Mouse (Mus musculus): ENCODE data around the gene Foxp4.
A peak's percentile ranks its signal among the peaks of the same experiment; 100 is the strongest.
"Not testable (repeated sequence)": the region's sequence is repeated elsewhere in the genome, so short reads cannot be mapped to it uniquely, and the experiment has no call there.

Foxp4 gene

GRCm38 (mm10) chr17:47854908-47855307 lies 69.5 kb downstream of the Foxp4 start:
- DNase-seq (ENCODE audit: extremely low spot score, low spot score) = no peak

GRCm38 (mm10) chr17:47853760-47854159 lies 70.7 kb downstream of the Foxp4 start:
- no peak for DNase-seq (ENCODE audit: extremely low spot score, low spot score)

GRCm38 (mm10) chr17:47853336-47853735 lies 71.1 kb downstream of the Foxp4 start:
- DNase-seq (ENCODE audit: extremely low spot score, low spot score) = no peak

GRCm38 (mm10) chr17:47851798-47852360 lies 72.6 kb downstream of the Foxp4 start:
- DNase-seq (ENCODE audit: extremely low spot score, low spot score) = not testable (repeated sequence)

GRCm38 (mm10) chr17:47850639-47851314 lies 73.7 kb downstream of the Foxp4 start:
- DNase-seq (ENCODE audit: extremely low spot score, low spot score) = no peak

- no peak for DNase-seq (ENCODE audit: extremely low spot score, low spot score)
These were observed 74.4 kb downstream of the Foxp4 start for GRCm38 (mm10) chr17:47850035-47850434.

- no peak for DNase-seq (ENCODE audit: extremely low spot score, low spot score)
These were observed 76.5 kb downstream of the Foxp4 start for GRCm38 (mm10) chr17:47847985-47848384.

- no peak for DNase-seq (ENCODE audit: extremely low spot score, low spot score)
These were observed 78.8 kb downstream of the Foxp4 start for GRCm38 (mm10) chr17:47845609-47846008.

- no peak for DNase-seq (ENCODE audit: extremely low spot score, low spot score)
These were observed 81.0 kb downstream of the Foxp4 start for GRCm38 (mm10) chr17:47843465-47843864.

- DNase-seq (ENCODE audit: extremely low spot score, low spot score) = no peak
These were observed 82.4 kb downstream of the Foxp4 start for GRCm38 (mm10) chr17:47841931-47842623.

GRCm38 (mm10) chr17:47841521-47841920 lies 82.9 kb downstream of the Foxp4 start:
- DNase-seq (ENCODE audit: extremely low spot score, low spot score) = no peak

GRCm38 (mm10) chr17:47837808-47838207 lies 86.6 kb downstream of the Foxp4 start:
- DNase-seq (ENCODE audit: extremely low spot score, low spot score) = no peak

- no peak for DNase-seq (ENCODE audit: extremely low spot score, low spot score)
These were observed 90.0 kb downstream of the Foxp4 start, which contains the start of gene Mdfi for GRCm38 (mm10) chr17:47834482-47834767. TSS of gene Mdfi (minus strand) at chr17:47834691.

- peak; percentile 76 for DNase-seq (ENCODE audit: extremely low spot score, low spot score)
These were observed 90.6 kb downstream of the Foxp4 start for GRCm38 (mm10) chr17:47833628-47834481.

- no peak for DNase-seq (ENCODE audit: extremely low spot score, low spot score)
These were observed 91.3 kb downstream of the Foxp4 start for GRCm38 (mm10) chr17:47833029-47833627.

- peak; percentile 56 for DNase-seq (ENCODE audit: extremely low spot score, low spot score)
These were observed 91.9 kb downstream of the Foxp4 start for GRCm38 (mm10) chr17:47832501-47833028.

GRCm38 (mm10) chr17:47831772-47832171 lies 92.7 kb downstream of the Foxp4 start:
- DNase-seq (ENCODE audit: extremely low spot score, low spot score) = no peak

GRCm38 (mm10) chr17:47831161-47831560 lies 93.3 kb downstream of the Foxp4 start:
- peak; percentile 50 for DNase-seq (ENCODE audit: extremely low spot score, low spot score)

- no peak for DNase-seq (ENCODE audit: extremely low spot score, low spot score)
These were observed 103.1 kb downstream of the Foxp4 start for GRCm38 (mm10) chr17:47821339-47821738.

- no peak for DNase-seq (ENCODE audit: extremely low spot score, low spot score)
These were observed 106.3 kb downstream of the Foxp4 start for GRCm38 (mm10) chr17:47818038-47818725.
